Comparison of ENCODE assay signal across 8 mouse cellular contexts in genomic region chr10:127178286-127179027, GRCm38 (mm10). TPM values are rescaled to one million over a fixed set of nuclear protein-coding genes. Genes with fewer than 3 reads are reported as not detected.
DNase-seq lines count a peak whose midpoint lies in the region; ATAC-seq and TF ChIP-seq lines count a peak whose summit lies in the region.

No protein-coding gene starts in this region.

- no peak overlapping the region for H3K27ac ChIP-seq in kidney, adult 2 months (ENCODE audit: insufficient read depth, low read depth, low read length)
- H3K27ac ChIP-seq in hindbrain, embryonic 10.5 days: no peak overlapping the region
- no peak overlapping the region for H3K27ac ChIP-seq in liver, postnatal 0 days (ENCODE audit: low read depth)

- no peaks in the 10 kb centered on the region for H3K9me3 ChIP-seq in hindbrain, embryonic 10.5 days
- no peaks in the 10 kb centered on the region for H3K9me3 ChIP-seq in liver, postnatal 0 days (ENCODE audit: low read length)

- H3K4me3 ChIP-seq in kidney, adult 2 months (ENCODE audit: insufficient read depth, low read depth, low read length): peak overlapping the region; percentile 24; the same call in 1 of the 2 replicates
- peak overlapping the region; percentile 48 for H3K4me3 ChIP-seq in hindbrain, embryonic 10.5 days
- peak overlapping the region; percentile 35 for H3K4me3 ChIP-seq in liver, postnatal 0 days (ENCODE audit: low read depth, low read length)

- ATAC-seq in liver, postnatal 0 days: no peak
- ATAC-seq in inflammation-experienced regulatory T-cells, adult 6 months: no peak

- peak; percentile 34 for DNase-seq in kidney, adult 2 months
- no peak for DNase-seq in kidney, postnatal 10 days
- DNase-seq in cerebellum, postnatal 10 days: peak; percentile 23 to 40
- DNase-seq in hindbrain, embryonic 10.5 days (ENCODE audit: low spot score): peak; percentile 39
- peak; percentile 25 for DNase-seq in liver, postnatal 0 days
- no peak for DNase-seq in embryo, embryonic 9.5 days (ENCODE audit: extremely low spot score)
- no peak for DNase-seq in lung, postnatal 14 days

- H3K4me2 ChIP-seq in liver, postnatal 0 days (ENCODE audit: low read depth, low read length): peak overlapping the region; percentile 57

- TF ChIP-seq POLR2A in kidney, adult 2 months (IDR thresholded peaks at IDR 0.05; ENCODE audit: low read depth, low read length): no peak

- no peaks in the 10 kb centered on the region for H3K27me3 ChIP-seq in kidney, adult 2 months (replicated peaks; ENCODE audit: control insufficient read depth, insufficient read depth, low read length)
- H3K27me3 ChIP-seq in hindbrain, embryonic 10.5 days (ENCODE audit: insufficient read depth, poor library complexity, severe bottlenecking): peaks cover 89% of the 10 kb centered on the region
- H3K27me3 ChIP-seq in liver, postnatal 0 days (ENCODE audit: insufficient read depth, low read length): peaks cover 64% of the 10 kb centered on the region

- no peak overlapping the region for H3K9ac ChIP-seq in liver, postnatal 0 days (replicated peaks)

- peaks cover 4% of the 10 kb centered on the region; the same call in 1 of the 2 replicates for H3K4me1 ChIP-seq in kidney, adult 2 months (ENCODE audit: control insufficient read depth, insufficient read depth, low read length)
- peaks cover 49% of the 10 kb centered on the region for H3K4me1 ChIP-seq in hindbrain, embryonic 10.5 days (replicated peaks)
- H3K4me1 ChIP-seq in liver, postnatal 0 days (ENCODE audit: insufficient read depth): peaks cover 20% of the 10 kb centered on the region

- H3K36me3 ChIP-seq in kidney, adult 2 months (ENCODE audit: control insufficient read depth, insufficient read depth, low read length): no peaks in the 10 kb centered on the region
- peaks cover 9% of the 10 kb centered on the region for H3K36me3 ChIP-seq in hindbrain, embryonic 10.5 days
- no peaks in the 10 kb centered on the region for H3K36me3 ChIP-seq in liver, postnatal 0 days (replicated peaks; ENCODE audit: insufficient read depth, low read length)

- no peak for TF ChIP-seq EP300 in liver, postnatal 0 days (IDR thresholded peaks at IDR 0.05; ENCODE audit: low read depth)

- 7% methylated on average over 41 of the region's 41 CpGs for WGBS in kidney, adult 2 months
- 4% methylated on average over 41 of the region's 41 CpGs for WGBS in hindbrain, embryonic 10.5 days
- 4% methylated on average over 41 of the region's 41 CpGs for WGBS in liver, postnatal 0 days (ENCODE audit: insufficient replicate concordance)

- no peak for TF ChIP-seq CTCF in kidney, adult 2 months (conservative IDR thresholded peaks at IDR 0.05; ENCODE audit: insufficient read depth, insufficient read length, low read depth, low read length)
- TF ChIP-seq CTCF in liver, postnatal 0 days (IDR thresholded peaks at IDR 0.05; ENCODE audit: low read depth): no peak

RNA-seq across cellular contexts. Expression of gene Slc26a10, which starts 2.0 kb away (rescaled TPM):
- polyA plus RNA-seq in kidney, adult 2 months (2012; rRNA removed): 6.6 and 8.1 TPM in 2 replicates
- 1.6 and 2.1 TPM in 2 replicates for polyA plus RNA-seq in hindbrain, embryonic 10.5 days (2016; fragmentation: Nextera tagmentation; extraction: Ambion mirVana)
- polyA plus RNA-seq in liver, postnatal 0 days (2015; fragmentation: Nextera tagmentation; extraction: Ambion mirVana): 2.0 TPM in 2 replicates
- polyA plus RNA-seq in inflammation-experienced regulatory T-cells, adult 6 months (2017; shearing (Covaris generic)): 1 to 10 TPM; 3.2 to 4.3 (median 3.2) TPM

RNA-seq across cellular contexts. Expression of gene Arhgef25, which starts 11.4 kb away (rescaled TPM):
- 9.2 and 11.9 TPM in 2 replicates for polyA plus RNA-seq in kidney, adult 2 months (2012; rRNA removed)
- polyA plus RNA-seq in hindbrain, embryonic 10.5 days (2016; fragmentation: Nextera tagmentation; extraction: Ambion mirVana): 29.8 and 33.5 TPM in 2 replicates
- 1.9 and 2.6 TPM in 2 replicates for polyA plus RNA-seq in liver, postnatal 0 days (2015; fragmentation: Nextera tagmentation; extraction: Ambion mirVana)
- under 1 TPM in 1 of 3 experiments, not detected in 2; 0.20 TPM for polyA plus RNA-seq in inflammation-experienced regulatory T-cells, adult 6 months (2017; shearing (Covaris generic))

RNA-seq across cellular contexts. Expression of gene B4galnt1, which starts 13.4 kb away (rescaled TPM):
- polyA plus RNA-seq in kidney, adult 2 months (2012; rRNA removed): 15.4 and 27.5 TPM in 2 replicates
- polyA plus RNA-seq in hindbrain, embryonic 10.5 days (2016; fragmentation: Nextera tagmentation; extraction: Ambion mirVana): 4.4 and 12.7 TPM in 2 replicates
- 27.2 and 32.2 TPM in 2 replicates for polyA plus RNA-seq in liver, postnatal 0 days (2015; fragmentation: Nextera tagmentation; extraction: Ambion mirVana)
- 100 to 1,000 TPM; 181 to 204 (median 188) TPM for polyA plus RNA-seq in inflammation-experienced regulatory T-cells, adult 6 months (2017; shearing (Covaris generic))

RNA-seq across cellular contexts. Expression of gene Dtx3, which starts 17.1 kb away (rescaled TPM):
- 101 and 132 TPM in 2 replicates for polyA plus RNA-seq in kidney, adult 2 months (2012; rRNA removed)
- 110 and 151 TPM in 2 replicates for polyA plus RNA-seq in hindbrain, embryonic 10.5 days (2016; fragmentation: Nextera tagmentation; extraction: Ambion mirVana)
- 8.8 and 8.9 TPM in 2 replicates for polyA plus RNA-seq in liver, postnatal 0 days (2015; fragmentation: Nextera tagmentation; extraction: Ambion mirVana)
- polyA plus RNA-seq in inflammation-experienced regulatory T-cells, adult 6 months (2017; shearing (Covaris generic)): 10 to 100 TPM; 35.2 to 56.0 (median 47.0) TPM

RNA-seq across cellular contexts. Expression of gene Pip4k2c, which starts 32.9 kb away (rescaled TPM):
- polyA plus RNA-seq in kidney, adult 2 months (2012; rRNA removed): 116 and 120 TPM in 2 replicates
- 17.9 and 21.9 TPM in 2 replicates for polyA plus RNA-seq in hindbrain, embryonic 10.5 days (2016; fragmentation: Nextera tagmentation; extraction: Ambion mirVana)
- 14.7 and 17.7 TPM in 2 replicates for polyA plus RNA-seq in liver, postnatal 0 days (2015; fragmentation: Nextera tagmentation; extraction: Ambion mirVana)
- polyA plus RNA-seq in inflammation-experienced regulatory T-cells, adult 6 months (2017; shearing (Covaris generic)): 10 to 100 TPM; 25.7 to 32.1 (median 26.0) TPM

Comparison
In these comparisons a context has a peak if more than half of its experiments do, and no peak if none do; other contexts are left out.
1. DNase-seq: peak in kidney, adult 2 months (single experiment), cerebellum, postnatal 10 days (2 of 2), hindbrain, embryonic 10.5 days (single experiment) and liver, postnatal 0 days (single experiment); none in kidney, postnatal 10 days (single experiment), embryo, embryonic 9.5 days (single experiment) and lung, postnatal 14 days (single experiment).
2. Peak in every context shown above with its lines, with median percentiles within 50 percentile points of each other: H3K4me3 ChIP-seq.